Mouse (Mus musculus) embryo, embryonic 11 days (tissue): ENCODE results near the gene Saxo1.

Experiments
- DNase-seq: peaks from one replicate; pipeline ENCODE4 v3.0.0-alpha.2; 2015

The Saxo1 gene

DNA sequence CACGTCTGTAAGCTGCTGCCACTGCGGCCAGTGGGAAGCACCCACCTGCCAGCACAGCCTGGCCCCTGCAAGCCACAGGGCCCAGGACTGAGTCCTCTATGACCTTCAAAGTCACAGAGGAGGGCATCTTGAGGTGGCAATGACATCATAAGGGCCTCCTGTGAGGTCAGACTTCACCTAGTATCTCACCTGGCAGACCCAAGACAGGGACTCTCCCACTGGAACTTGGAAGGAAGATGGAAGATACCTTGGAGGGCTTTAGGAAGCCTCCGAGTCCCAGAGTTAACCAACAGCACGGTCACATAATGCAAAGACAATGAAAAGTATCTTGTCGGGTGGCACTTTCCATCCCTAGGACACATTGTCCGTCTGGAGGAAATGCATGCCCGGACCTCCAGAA lies at the start of gene Saxo1:
Gene Saxo1, minus strand, starts transcription at position 101 of the 400 bp plus-strand sequence.
- no peak for DNase-seq

DNA sequence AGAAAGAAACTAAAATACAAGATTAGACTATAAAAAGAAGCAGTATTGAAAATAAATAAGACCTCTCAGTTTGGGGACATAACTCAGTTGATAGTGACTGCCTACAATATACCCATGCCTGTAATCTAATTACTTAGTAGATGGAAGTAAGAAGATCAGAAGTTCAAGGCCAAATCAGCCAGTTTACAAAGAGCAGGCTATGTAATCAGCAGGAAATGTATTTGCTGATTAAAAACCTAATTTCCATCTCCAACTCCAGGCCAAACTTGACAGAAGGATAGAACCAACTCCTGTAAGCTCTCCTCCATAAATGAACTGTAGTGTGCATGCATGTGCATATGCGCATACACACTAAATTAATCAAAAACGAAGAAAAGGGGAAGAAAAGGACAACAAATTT lies 33.2 kb upstream of the Saxo1 start:
- no peak for DNase-seq

DNA sequence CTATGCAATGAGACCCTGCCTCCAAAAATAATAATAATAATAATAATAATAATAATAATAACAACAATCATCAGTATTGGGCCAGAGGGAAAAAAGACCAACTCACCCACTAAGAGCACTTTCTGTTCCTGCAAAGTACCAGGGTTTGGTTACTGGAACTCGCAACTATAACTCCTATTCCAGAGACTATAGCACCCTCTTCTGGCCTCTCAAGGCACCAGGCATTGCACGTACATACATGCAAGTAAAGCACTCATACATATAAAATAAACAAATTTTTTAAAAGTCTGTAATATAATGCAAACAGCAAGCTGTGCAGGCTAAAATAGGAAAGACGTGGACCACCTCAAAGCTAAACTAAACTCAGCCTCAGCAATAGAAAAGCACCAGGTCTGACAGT lies 30.1 kb upstream of the Saxo1 start:
- DNase-seq = peak; percentile 13

DNA sequence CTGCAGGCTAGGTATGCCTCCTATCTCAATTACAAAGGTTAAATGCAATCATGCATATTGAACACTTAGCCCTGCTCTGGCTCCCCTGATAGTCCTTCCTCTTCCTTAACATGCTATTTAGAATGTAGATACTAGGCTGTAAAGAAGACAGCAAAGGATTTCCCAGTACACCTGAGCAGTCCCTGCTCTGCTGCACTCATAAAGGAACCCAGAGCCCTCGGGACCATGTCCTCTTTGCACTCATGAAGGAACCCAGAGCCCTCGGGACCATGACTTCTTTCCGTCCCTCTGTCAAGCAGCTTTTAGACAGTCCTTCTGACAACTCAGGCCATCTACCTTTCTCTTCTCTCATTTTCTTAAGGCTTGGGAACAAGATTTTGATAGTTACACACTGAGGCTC lies 22.5 kb upstream of the Saxo1 start:
- DNase-seq = no peak

DNA sequence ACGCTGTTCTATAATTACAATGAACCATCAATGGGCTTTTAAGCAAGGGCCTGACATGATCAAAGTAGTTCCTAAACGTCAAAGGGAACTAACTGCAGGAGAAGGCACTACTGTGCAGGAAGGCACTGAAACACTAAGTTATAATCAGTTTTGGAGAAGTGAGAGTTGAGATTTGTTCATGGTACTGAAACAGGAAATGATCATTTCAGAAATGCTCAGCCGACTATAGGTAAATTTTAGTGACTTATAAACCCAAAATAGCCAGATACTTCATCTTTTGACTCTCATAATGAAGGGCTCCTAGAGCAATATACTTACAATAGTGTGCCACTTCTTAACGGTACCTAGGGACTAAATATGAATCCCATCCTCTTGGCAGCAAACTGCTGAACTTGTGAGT lies 21.9 kb upstream of the Saxo1 start:
- no peak for DNase-seq

DNA sequence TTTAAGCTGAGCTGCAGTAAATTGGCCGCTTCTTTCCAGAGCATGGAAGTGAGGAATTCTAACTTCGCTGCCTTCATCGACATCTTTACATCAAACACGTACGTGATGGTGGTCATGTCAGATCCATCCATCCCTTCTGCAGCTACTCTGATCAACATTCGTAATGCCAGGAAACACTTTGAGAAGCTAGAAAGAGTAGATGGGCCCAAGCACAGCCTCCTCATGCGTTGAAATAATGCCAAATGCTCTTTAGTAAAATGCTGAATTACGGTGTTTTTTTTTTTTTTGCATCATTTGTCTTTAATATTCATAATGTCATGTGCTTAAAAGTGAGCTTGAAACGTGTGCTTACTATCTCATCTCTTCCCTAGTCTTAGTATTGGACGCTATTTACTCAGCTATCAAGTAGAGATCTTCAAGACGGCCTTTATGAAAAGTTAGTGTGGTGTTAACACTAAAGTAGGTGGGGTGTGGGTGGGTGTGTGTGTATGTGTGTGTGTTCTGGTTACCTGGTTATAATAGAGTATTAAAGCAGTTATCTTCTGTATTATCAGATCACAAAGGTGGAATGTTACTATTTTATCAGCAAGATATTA lies 18.6 kb upstream of the Saxo1 start:
- no peak for DNase-seq

DNA sequence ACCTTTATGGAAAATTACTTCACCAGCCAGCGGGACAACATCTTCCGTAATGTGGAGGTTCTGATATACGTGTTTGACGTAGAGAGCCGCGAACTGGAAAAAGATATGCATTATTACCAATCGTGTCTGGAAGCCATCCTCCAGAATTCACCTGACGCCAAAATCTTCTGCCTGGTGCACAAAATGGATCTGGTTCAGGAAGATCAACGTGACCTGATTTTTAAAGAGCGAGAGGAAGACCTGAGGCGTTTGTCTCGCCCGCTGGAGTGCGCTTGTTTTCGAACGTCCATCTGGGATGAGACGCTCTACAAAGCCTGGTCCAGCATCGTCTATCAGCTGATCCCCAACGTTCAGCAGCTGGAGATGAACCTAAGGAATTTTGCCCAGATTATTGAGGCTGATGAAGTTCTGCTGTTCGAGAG lies 18.0 kb upstream of the Saxo1 start:
- DNase-seq = peak; percentile 64

DNA sequence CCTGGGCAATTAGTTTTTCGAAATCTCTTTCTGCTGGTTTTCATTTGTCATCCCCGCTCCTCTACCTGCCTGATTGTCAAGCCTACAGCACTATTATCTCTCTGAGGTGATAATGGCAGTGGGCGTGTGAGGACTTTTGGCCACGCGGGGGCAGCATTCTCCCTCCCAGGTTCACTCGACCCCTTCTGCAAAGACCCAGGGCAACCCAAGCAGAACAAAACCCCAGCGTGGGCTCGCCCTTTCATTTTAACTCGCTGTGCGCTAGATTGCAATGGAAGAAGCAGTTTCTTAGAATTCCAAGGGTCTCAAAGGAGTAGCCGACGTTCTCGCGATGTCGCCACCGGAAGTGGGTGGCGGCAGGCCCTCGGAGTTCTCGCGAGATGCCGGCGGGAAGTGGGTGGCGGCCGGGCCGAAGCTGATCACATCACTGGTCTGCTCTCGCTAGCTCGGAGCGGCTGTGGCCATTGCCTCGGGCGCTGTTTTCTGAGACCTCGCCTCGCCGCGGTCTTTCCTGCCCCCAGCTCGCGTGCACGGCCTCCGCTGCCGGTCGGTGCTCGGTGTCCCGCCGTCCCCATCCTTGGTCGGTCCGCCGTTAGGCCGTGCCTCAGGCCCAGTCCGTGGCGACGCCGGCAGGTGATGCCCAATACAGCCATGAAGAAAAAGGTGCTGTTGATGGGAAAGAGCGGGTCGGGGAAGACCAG lies 17.3 kb upstream of the Saxo1 start, which contains the start of gene Rraga:
Gene Rraga, plus strand, starts transcription at position 386 of the 701 bp plus-strand sequence.
- peak; percentile 98 for DNase-seq

DNA sequence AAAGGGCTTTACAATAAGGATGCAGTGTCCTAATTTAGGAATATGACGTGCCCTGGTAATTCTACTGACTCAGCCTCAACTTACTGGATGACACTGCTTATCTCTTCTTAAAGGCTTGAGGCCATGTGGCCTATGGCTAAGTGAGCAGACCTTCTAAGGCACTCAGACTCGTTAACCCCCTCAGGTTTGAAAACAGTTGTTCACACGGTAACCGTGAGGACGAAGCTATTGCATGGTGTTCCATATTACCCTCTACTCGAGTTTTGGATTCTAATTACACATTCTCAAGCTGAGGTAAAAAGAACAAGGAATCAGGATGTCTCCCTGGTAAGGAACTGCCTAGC lies 16.8 kb upstream of the Saxo1 start:
- no peak for DNase-seq

DNA sequence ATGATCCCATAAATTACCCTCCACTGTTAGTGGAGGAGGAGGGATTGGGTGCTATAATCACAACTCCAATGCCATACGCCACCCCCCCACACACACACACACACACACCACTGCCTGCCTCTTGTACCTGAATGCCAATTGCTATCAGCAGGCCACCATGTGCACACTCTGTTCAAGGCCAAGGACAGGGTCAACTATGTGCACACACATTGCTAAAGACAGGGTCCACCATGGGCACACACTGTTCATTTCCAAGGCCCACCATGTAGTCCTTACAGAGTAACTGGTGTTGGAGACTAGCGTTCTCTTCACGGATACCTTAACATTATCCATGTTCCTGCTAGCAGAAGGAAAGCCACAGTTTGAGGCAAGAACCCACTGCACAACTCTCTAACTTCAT lies 2.9 kb upstream of the Saxo1 start:
- DNase-seq = no peak

DNA sequence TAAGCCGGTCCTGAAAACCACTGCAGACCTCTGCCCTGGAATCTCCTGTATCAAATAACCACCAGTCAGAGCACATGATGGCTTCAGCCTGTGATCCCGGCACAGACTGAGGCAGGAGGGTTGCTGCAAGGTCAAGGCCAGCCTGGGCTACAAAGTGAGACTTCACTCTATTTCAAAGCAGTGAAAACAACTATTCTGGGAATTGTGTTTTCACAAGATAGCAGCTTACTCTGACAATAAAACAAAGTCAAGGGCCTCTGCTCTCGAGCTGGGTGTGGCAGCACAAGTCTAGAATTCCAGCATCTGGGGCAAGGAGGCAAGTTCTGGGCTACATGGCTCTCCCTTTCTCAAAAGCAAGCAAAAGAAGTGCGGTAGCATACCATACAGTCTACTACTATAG lies 878 bp upstream of the Saxo1 start:
- DNase-seq = no peak

DNA sequence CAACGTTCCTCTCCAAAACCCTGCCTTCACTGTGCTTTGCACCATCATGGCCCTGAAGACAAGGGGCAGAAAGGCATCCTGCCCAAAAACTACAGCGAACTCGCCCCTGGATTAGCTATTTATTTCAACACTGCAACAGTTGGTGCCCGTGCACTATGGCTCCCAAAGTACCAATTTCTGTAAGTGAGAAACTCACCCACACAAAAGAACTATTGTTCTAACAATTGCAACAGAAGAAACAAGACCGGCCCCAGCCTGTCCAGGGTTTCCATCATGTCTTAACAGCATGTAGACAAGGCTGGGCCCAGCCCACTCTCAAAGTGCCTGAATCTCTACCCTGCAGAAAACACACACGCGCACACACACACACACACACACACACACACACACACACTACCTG lies 757 bp downstream of the Saxo1 start:
- DNase-seq = no peak

DNA sequence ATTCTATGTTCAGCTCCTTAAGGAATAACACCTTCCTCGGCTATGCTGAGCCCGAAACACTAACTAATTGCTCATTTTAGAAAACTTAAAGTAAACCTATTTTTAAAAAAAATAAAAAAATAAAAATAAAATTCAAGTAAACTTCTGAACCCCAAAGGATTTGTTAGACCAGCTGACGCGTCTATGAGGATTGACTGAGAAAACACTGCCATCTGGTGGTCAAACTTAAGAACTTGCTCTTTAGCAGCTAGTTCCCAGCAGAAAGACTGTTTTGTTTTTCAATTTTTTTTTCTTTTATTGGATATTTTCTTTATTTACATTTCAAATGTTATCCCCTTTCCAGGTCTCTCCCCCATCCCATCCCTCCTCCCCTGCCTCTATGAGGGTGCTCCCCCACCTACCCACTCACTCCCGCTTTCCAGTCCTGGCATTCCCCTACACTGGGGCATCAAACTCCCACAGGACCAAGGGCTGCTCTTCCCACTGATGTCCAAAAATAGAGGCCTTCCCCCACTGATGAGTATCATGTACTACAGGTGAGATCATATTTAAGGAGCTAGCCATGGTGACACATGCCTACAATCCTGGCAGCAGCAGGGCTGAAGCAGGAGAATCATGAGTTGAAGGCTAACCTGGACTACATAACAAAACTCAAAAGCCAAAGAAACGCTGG lies 3.0 kb downstream of the Saxo1 start:
- peak; percentile 80 for DNase-seq

DNA sequence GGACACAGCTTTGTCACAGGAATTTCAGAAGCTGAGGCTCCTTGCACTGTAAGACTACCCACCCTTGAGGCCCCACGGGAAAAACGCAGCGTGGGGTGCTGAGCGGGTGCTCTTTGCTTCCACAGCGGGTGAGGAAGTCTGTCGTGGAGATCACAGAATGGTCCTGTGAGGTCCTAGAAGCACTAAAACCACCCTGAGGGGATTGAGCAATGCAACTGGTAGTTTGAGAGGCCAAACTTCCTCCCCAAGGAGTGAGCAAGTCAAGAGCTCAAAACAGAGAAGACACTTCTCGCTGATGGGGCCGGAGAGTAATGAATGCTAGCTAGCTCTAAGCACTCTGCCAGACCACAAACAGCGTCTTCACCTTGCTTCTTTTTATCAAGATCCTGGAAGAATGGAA lies 9.8 kb downstream of the Saxo1 start:
- no peak for DNase-seq

DNA sequence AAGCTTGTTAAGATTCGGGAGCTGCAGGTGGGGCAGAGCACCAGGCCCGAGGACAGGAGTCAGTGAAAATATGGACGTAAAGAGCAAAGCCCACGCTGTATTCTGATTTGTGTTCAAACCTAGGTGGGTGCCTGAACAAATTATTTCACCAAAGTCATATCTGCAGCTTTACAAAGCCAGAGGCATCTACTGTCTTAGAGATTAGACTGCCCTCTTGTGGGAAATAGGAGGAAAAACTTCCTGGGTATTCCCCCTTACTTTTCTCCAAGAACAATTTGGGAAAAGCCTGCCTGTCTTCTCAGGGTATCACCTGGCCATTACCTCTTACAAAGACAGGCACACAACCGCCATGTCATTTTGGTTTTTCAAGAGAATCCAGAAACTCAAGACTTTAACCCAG lies 12.5 kb downstream of the Saxo1 start:
- peak; percentile 69 for DNase-seq

DNA sequence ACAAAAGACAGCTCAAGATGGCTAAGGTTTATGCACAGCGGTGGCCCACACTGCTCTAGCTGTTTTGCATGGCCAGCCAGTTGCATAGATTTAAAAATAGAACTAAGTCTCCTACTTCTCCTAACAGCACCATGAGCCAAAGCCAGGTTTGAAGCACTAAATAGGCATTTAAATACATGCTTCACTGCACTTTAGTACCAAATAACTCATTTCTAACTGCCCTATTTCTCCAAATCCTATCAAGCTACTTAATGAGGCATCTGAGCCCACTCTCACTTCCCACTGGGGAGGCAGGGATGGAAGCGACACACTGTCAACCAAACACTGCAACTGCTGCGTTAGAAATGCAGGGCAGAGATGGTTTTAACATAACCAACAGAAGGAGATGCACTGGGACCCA lies 14.1 kb downstream of the Saxo1 start:
- no peak for DNase-seq

DNA sequence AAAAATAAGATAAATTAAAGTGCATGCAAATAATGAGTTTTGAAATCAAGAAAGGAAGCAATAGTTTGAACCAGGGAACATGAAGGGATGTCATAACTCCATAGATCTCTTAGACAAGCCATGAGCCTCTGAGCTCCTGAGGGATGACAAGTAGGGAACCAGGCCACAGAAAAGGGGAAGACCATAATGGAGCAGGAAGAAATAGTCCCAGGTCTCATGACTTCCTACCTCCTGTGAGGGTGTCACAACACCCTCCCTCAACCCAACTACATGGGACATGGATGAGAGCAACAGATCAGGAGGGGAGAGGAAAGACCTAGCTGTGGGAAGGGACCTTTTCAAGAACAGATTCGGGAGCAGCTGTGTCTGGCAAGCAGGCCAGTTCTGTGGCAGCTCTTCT lies 16.6 kb downstream of the Saxo1 start:
- DNase-seq = no peak

DNA sequence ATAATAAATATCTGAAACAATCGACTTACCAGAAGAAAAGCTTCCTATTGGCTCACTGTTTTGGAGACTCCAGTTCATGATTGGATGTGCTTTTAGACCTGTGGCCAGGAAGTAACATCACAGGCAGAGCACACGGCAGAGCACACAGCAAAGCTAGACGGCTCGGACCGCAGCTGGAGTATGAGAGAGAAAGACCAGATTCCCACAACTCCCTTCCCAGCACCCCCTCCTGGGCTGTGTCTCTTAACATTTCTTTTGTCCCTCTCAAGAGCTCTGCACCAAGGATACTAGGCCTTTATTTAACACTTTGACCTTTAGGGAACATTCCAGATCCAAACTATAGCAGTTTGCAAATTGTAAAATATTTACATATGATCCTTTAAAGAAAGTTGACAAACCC lies 19.2 kb downstream of the Saxo1 start:
- no peak for DNase-seq

DNA sequence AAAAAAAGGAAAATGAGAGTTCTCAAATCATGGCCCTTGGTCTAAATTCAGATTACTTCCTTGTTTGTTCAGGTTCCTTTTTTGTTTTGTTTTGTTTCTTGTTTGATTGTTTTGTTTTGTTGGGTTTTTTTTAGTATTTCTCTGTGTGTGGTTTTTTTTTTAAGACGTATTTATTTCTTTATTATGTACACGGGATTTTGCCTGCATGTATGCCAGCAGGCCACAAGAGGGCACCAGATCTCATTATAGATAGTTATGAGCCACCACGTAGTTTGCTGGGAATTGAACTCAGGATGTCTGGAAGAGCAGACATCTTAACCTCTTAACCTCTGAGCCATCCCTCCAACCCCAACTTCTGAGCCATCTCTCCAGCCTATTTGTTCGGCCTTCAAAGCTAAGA lies 20.2 kb downstream of the Saxo1 start:
- peak; percentile 59 for DNase-seq

DNA sequence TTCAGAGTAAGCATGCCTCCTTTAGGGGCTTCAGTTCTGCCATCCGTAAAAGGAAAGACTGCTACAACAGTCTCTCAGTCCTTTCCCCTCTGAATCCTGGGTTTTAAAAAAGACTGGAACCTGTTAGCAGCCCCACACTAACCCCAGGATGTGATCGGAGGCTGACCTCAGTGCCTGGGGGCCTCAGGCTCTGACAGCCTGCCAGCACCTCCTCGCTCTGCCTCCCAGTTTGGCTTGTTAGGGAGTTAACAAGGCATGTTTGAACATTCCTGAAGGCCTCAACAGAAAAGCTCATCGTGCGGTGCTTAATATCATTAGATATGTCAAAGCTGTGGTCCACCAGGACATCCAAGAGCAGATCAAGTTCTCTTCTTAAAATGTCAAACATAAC lies 24.0 kb downstream of the Saxo1 start:
- DNase-seq = no peak

DNA sequence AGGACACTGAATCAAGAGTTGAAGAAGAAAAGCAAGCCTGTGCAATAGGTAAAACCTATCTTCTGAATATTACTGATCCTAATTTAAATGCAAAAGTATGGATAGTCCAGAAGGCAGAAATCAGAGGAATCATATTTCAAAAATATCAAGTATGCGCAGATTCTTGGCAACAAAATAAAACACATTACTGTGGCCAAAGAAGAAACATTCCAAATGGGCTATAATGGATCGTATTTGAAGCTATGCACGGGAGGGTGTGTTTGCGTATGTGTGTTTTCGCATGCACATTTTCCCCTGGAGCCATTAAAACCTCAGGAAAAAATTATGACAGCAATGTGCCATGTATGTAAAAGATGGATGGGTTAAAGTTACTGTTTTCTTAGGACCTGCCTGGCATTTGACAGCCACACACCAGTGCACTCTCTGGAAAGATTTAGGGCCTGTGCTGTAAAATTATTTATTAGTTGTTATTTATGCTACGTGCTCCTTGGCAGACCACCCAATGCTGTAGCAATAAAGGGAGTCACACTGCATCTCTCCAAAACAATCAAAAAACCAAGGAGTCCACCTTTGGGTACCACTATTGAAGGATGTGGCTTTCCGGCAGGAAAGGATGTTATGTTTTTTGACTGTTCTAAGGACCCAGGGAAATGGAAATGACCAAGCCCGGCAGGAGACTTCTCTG lies 24.6 kb downstream of the Saxo1 start:
- DNase-seq = no peak

DNA sequence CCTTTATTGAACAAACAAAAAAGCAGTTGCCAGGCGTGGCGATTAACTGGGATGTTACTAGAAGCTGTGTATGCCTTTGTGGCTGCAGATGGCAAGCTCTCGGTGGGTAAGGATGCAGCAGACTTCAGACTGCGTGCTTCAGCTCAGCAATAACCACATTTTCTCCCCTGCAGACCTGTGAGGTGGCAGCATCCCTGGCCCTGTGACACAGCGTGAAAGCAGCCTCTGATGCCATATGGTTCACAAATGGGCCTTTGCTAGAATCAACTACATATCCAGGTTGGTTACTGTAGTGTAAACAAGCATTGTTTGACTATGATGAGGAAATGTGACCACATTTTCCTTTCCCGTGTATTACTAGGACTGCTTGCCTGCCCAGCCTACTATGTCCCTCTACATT lies 29.0 kb downstream of the Saxo1 start:
- no peak for DNase-seq

DNA sequence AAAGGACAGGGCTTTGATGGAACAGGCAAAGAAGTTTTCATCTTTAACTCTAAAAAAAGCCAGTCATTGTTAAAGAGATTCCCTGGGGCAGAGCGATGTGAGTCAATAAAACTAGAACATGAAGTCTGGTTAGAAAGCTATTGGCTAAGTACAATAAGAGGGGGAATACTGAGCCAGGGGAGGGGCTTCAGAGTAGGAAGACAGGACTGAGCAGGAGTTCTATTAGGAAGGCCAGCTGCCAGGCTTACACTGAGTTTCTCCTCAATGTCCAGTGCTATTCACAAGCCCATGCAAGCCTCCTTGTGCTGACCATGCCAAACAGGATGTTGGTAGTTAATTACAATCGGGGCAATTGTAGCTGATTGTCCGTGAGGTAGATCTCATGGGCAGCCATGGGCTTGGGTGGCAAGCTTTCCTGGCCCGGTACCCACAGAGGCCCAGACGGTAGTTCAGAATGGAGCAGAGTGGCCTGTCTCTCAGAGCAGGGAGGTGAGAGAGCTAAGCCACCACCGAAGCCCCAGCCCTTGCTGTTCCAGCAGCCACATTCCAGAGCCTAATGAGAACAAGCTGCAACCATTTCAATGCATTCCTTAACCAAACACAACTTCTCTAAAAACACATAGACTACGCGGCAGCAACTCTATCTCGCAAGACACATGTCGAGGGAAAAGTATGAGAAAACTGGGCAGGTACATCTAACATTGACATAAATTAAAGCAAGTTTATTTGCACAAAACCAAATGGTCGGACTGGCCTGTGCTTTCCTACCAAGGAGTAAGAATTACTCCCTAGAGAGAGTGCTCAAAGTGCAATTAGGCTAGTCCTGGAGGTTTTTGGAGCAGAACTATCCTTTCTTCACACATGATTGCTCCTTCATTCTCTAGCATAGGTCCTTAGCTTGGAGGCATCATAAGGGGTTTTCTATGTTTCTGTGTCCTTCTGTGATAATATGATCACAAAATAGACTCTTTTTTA lies 30.7 kb downstream of the Saxo1 start:
- peak; percentile 75 for DNase-seq
